Mouse (Mus musculus): ENCODE measurements around the gene Ak1. TPM values are rescaled to one million over a fixed set of nuclear protein-coding genes. Genes with fewer than 3 reads are reported as not detected.

Gene Ak1
- total and polyA plus RNA-seq, 3 experiments = 1.4 to 3.9 (median 1.5) TPM

DNA sequence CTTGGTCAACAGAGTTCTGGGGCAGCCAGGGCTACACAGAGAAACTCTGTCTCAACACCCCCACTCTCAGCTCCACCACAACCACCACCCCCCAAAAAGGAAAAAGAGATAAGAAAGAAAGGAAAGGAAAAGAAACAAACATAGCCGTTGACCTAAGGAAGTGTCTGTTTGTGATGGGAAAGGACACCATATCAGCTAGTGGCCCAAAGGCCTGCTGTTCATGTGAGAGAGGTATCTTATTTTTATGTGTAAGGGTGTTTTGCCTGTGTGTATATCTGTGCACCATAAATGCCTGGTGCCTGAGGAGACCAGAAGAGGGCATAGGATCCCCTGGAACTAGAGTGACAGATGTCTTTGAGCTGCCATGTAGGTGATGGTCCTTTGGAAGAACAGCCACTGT is 18.1 kb downstream of the Ak1 start:
- H3K36me3 ChIP-seq (replicated peaks in 1 of 2; ENCODE audit: control insufficient read depth in 1 of 2, insufficient read depth in 1 of 2, low read length in 1 of 2) = no peaks in the 10 kb centered on the region
- no peak for TF ChIP-seq NELFE (IDR thresholded peaks at IDR 0.05; ENCODE audit: low read depth, low read length)
- peak in 1 of 2 experiments; percentile 21; a peak in 2 of 4 replicates for TF ChIP-seq CTCF (conservative IDR thresholded peaks at IDR 0.05 in 1 of 2, IDR thresholded peaks at IDR 0.05 in 1 of 2; ENCODE audit: low read depth in 2 of 2, low read length in 2 of 2)
- H3K9me3 ChIP-seq (replicated peaks; ENCODE audit: low read length) = no peaks in the 10 kb centered on the region
- H3K79me2 ChIP-seq (replicated peaks; ENCODE audit: control insufficient read depth, extremely low read depth, insufficient read depth, poor library complexity, severe bottlenecking) = no peaks in the 10 kb centered on the region
- H3K4me3 ChIP-seq (replicated peaks in 1 of 3; ENCODE audit: low read depth in 2 of 3, low read length in 2 of 3, poor library complexity in 1 of 3) = no peak overlapping the region
- no peaks in the 10 kb centered on the region for H3K27me3 ChIP-seq (replicated peaks)
- in situ Hi-C loops (cut with MboI; ENCODE audit: low pct_ligation_motif_present, low pct_unique_long_range_greater_than_20kb, low sequenced_read_pairs) = no loop called here
- dilution Hi-C loops (cut with MboI; ENCODE audit: extremely low pct_ligation_motif_present, extremely low pct_unique_long_range_greater_than_20kb, low sequenced_read_pairs) = no loop called here
- H3K4me1 ChIP-seq (ENCODE audit: control insufficient read depth in 1 of 2, insufficient read depth in 2 of 2) = peaks cover 9 to 26% of the 10 kb centered on the region in 2 experiments
- DNase-seq (ENCODE audit: extremely low read depth) = no peak
- H3K4me2 ChIP-seq (ENCODE audit: insufficient read depth, low read depth, poor library complexity, severe bottlenecking) = no peak overlapping the region
- H3K27ac ChIP-seq (ENCODE audit: insufficient read depth, low read depth) = no peak overlapping the region
- no peak overlapping the region for H3K9ac ChIP-seq (ENCODE audit: insufficient read depth, low read depth)

- H3K27ac ChIP-seq (ENCODE audit: insufficient read depth, low read depth) = no peak overlapping the region
- no peak overlapping the region for H3K9ac ChIP-seq (ENCODE audit: insufficient read depth, low read depth)
- peaks cover 9 to 20% of the 10 kb centered on the region in 2 experiments for H3K4me1 ChIP-seq (ENCODE audit: control insufficient read depth in 1 of 2, insufficient read depth in 2 of 2)
- DNase-seq (ENCODE audit: extremely low read depth) = no peak
- no peaks in the 10 kb centered on the region for H3K27me3 ChIP-seq (replicated peaks)
- no peaks in the 10 kb centered on the region for H3K9me3 ChIP-seq (replicated peaks; ENCODE audit: low read length)
- H3K36me3 ChIP-seq (replicated peaks in 1 of 2; ENCODE audit: control insufficient read depth in 1 of 2, insufficient read depth in 1 of 2, low read length in 1 of 2) = no peaks in the 10 kb centered on the region
- no peak overlapping the region for H3K4me3 ChIP-seq (replicated peaks in 1 of 3; ENCODE audit: low read depth in 2 of 3, low read length in 2 of 3, poor library complexity in 1 of 3)
- TF ChIP-seq BHLHE40 (IDR thresholded peaks at IDR 0.05; ENCODE audit: low read depth, low read length) (no peak), MEF2A (IDR thresholded peaks at IDR 0.05; ENCODE audit: borderline replicate concordance, low read depth, low read length) (no peak), MAZ (IDR thresholded peaks at IDR 0.05; ENCODE audit: low read depth, low read length) (no peak), HCFC1 (IDR thresholded peaks at IDR 0.05; ENCODE audit: low read depth, low read length) (no peak), CHD1 (IDR thresholded peaks at IDR 0.05; ENCODE audit: low read depth, low read length) (no peak), MYC (IDR thresholded peaks at IDR 0.05; ENCODE audit: low read depth, low read length) (no peak), EP300 (IDR thresholded peaks at IDR 0.05; ENCODE audit: low read length) (no peak), RCOR1 (conservative IDR thresholded peaks at IDR 0.05; ENCODE audit: low read depth, low read length) (no peak)
- H3K79me2 ChIP-seq (replicated peaks; ENCODE audit: control insufficient read depth, extremely low read depth, insufficient read depth, poor library complexity, severe bottlenecking) = no peaks in the 10 kb centered on the region
- dilution Hi-C loops (cut with MboI; ENCODE audit: extremely low pct_ligation_motif_present, extremely low pct_unique_long_range_greater_than_20kb, low sequenced_read_pairs) (no loop called here), in situ Hi-C loops (cut with MboI; ENCODE audit: low pct_ligation_motif_present, low pct_unique_long_range_greater_than_20kb, low sequenced_read_pairs) (no loop called here)
- H3K4me2 ChIP-seq (ENCODE audit: insufficient read depth, low read depth, poor library complexity, severe bottlenecking) = no peak overlapping the region
Measured at GRCm38 (mm10) chr2:32640550-32641051, 19.0 kb downstream of the Ak1 start.

GRCm38 (mm10) chr2:32641810-32642209 is 20.3 kb downstream of the Ak1 start:
- Histone ChIP-seq H3K9me3 (replicated peaks; ENCODE audit: low read length) (no peaks in the 10 kb centered on the region), H3K4me2 (ENCODE audit: insufficient read depth, low read depth, poor library complexity, severe bottlenecking) (no peak overlapping the region), H3K79me2 (replicated peaks; ENCODE audit: control insufficient read depth, extremely low read depth, insufficient read depth, poor library complexity, severe bottlenecking) (no peaks in the 10 kb centered on the region), H3K9ac (ENCODE audit: insufficient read depth, low read depth) (no peak overlapping the region), H3K4me1 (ENCODE audit: control insufficient read depth in 1 of 2, insufficient read depth in 2 of 2) (peaks cover 9 to 20% of the 10 kb centered on the region in 2 experiments), H3K27me3 (replicated peaks) (no peaks in the 10 kb centered on the region), H3K27ac (ENCODE audit: insufficient read depth, low read depth) (no peak overlapping the region), H3K4me3 (replicated peaks in 1 of 3; ENCODE audit: low read depth in 2 of 3, low read length in 2 of 3, poor library complexity in 1 of 3) (no peak overlapping the region), H3K36me3 (replicated peaks in 1 of 2; ENCODE audit: control insufficient read depth in 1 of 2, insufficient read depth in 1 of 2, low read length in 1 of 2) (no peaks in the 10 kb centered on the region)
- DNase-seq (ENCODE audit: extremely low read depth) = no peak
- dilution Hi-C loops (cut with MboI; ENCODE audit: extremely low pct_ligation_motif_present, extremely low pct_unique_long_range_greater_than_20kb, low sequenced_read_pairs) (no loop called here), in situ Hi-C loops (cut with MboI; ENCODE audit: low pct_ligation_motif_present, low pct_unique_long_range_greater_than_20kb, low sequenced_read_pairs) (no loop called here)
- TF ChIP-seq ZNF384 (IDR thresholded peaks at IDR 0.05; ENCODE audit: low read depth, low read length) = no peak

Data from CH12.LX (cell line).